Mouse (Mus musculus): ENCODE data around the gene 4930513O06Rik. TPM values are rescaled to one million over a fixed set of nuclear protein-coding genes. Genes with fewer than 3 reads are reported as not detected.
A peak's percentile ranks its signal among the peaks of the same experiment; 100 is the strongest.

The 4930513O06Rik gene
- total and polyA plus RNA-seq, 3 experiments, result not detected

DNA sequence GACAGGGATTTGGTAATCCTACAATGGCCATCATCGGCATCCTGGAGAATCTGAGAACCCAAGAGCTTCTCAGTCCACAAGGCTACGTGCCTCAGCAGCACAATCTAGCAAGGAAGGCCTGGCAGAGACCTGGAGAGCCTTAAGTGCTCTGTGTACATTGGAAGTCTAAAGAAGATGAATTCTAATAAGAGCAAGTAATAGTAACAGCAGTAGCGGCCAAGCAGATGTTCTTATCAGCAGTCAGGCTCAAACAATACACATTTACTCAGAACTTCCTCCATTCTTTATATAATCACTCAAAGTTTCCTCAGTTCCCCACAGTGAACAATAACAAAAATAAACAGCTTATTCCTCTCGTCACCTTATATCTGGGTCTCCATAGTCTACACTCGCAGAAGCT is 22.0 kb upstream of the 4930513O06Rik start:
- WGBS, result 46% methylated on average over 5 of the region's 5 CpGs
- no peak for TF ChIP-seq EP300 (IDR thresholded peaks at IDR 0.05; ENCODE audit: insufficient read depth, low read depth, low read length)
- TF ChIP-seq CTCF (IDR thresholded peaks at IDR 0.05), result no peak
- TF ChIP-seq POLR2A (IDR thresholded peaks at IDR 0.05; ENCODE audit: insufficient read depth, low read depth, low read length), result no peak
- Histone ChIP-seq H3K27me3 (ENCODE audit: control insufficient read depth, insufficient read depth, low read length) (no peaks in the 10 kb centered on the region), H3K36me3 (ENCODE audit: control insufficient read depth, insufficient read depth, low read length) (no peaks in the 10 kb centered on the region), H3K27ac (no peak overlapping the region), H3K9ac (ENCODE audit: low read depth, low read length) (no peak overlapping the region), H3K4me3 (no peak overlapping the region), H3K4me1 (ENCODE audit: control insufficient read depth, insufficient read depth, low read length) (no peaks in the 10 kb centered on the region), H3K79me2 (replicated peaks; ENCODE audit: control insufficient read depth, insufficient read depth, low read length) (no peaks in the 10 kb centered on the region)
- intact Hi-C loops (cut with DNase I), result no loop called here
- no peak for DNase-seq

DNA sequence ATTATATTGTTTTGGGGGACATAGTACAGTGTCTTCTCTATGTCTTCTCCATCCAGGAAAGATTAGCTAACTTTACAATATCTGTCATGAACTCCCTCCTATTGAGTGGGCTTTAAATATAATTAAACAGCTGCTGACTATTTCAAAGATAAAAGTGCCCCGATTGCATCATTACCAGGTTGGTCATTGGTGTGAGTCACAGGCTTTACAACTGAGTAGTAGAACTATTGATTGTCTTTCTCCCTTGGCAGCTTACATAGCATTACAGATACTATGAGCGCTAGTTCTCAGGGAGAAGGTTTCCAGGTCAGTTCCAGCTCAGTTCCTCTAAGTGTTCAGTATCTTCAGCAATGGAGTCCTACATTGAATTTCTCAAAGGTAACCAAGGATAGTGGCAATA is 7.5 kb upstream of the 4930513O06Rik start:
- intact Hi-C loops (cut with DNase I), result no loop called here
- no peak overlapping the region for H3K4me3 ChIP-seq
- H3K79me2 ChIP-seq (replicated peaks; ENCODE audit: control insufficient read depth, insufficient read depth, low read length), result no peaks in the 10 kb centered on the region
- TF ChIP-seq CTCF (IDR thresholded peaks at IDR 0.05) (no peak), EP300 (IDR thresholded peaks at IDR 0.05; ENCODE audit: insufficient read depth, low read depth, low read length) (no peak)
- no peaks in the 10 kb centered on the region for H3K27me3 ChIP-seq (ENCODE audit: control insufficient read depth, insufficient read depth, low read length)
- H3K4me1 ChIP-seq (ENCODE audit: control insufficient read depth, insufficient read depth, low read length), result no peaks in the 10 kb centered on the region
- DNase-seq, result no peak
- H3K36me3 ChIP-seq (ENCODE audit: control insufficient read depth, insufficient read depth, low read length), result no peaks in the 10 kb centered on the region
- H3K9ac ChIP-seq (ENCODE audit: low read depth, low read length), result no peak overlapping the region
- no peak overlapping the region for H3K27ac ChIP-seq
- WGBS, result 76% methylated on average over 2 of the region's 2 CpGs

DNA sequence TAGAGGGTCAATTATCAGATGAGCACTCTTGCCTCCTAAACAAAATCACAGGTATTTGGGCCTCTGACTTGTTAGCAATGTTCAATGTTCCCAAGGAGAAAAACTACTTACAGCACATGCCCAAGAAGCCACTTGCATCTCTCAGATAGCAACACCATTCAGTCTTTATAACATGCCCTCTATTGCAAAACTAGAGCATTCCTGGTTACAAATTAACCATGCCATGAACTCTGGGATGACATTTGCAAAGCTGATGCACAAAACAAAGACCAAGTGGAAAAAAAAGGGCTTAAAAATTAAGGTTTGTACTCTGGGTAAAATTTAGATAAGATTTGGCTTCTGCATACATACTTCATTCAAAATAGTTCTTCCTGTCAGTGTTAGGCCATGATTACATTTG is 966 bp upstream of the 4930513O06Rik start, which contains the start of gene Serpina7:
Gene Serpina7 (minus strand): TSS at position 160 of the 400 bp plus-strand sequence.
- H3K36me3 ChIP-seq (ENCODE audit: control insufficient read depth, insufficient read depth, low read length), result no peaks in the 10 kb centered on the region
- intact Hi-C loops (cut with DNase I), result no loop called here
- H3K27ac ChIP-seq, result no peak within 1 kb of the TSS
- no peak for DNase-seq
- H3K4me3 ChIP-seq, result no peak within 1 kb of the TSS
- H3K9ac ChIP-seq (ENCODE audit: low read depth, low read length), result no peak within 1 kb of the TSS
- H3K27me3 ChIP-seq (ENCODE audit: control insufficient read depth, insufficient read depth, low read length), result no peaks in the 10 kb centered on the region
- no peaks in the 10 kb centered on the region for H3K4me1 ChIP-seq (ENCODE audit: control insufficient read depth, insufficient read depth, low read length)
- H3K79me2 ChIP-seq (replicated peaks; ENCODE audit: control insufficient read depth, insufficient read depth, low read length), result no peaks in the 10 kb centered on the region
- no peak for TF ChIP-seq EP300 (IDR thresholded peaks at IDR 0.05; ENCODE audit: insufficient read depth, low read depth, low read length)
- TF ChIP-seq CTCF (IDR thresholded peaks at IDR 0.05), result no peak
- no peak for TF ChIP-seq POLR2A (IDR thresholded peaks at IDR 0.05; ENCODE audit: insufficient read depth, low read depth, low read length)

DNA sequence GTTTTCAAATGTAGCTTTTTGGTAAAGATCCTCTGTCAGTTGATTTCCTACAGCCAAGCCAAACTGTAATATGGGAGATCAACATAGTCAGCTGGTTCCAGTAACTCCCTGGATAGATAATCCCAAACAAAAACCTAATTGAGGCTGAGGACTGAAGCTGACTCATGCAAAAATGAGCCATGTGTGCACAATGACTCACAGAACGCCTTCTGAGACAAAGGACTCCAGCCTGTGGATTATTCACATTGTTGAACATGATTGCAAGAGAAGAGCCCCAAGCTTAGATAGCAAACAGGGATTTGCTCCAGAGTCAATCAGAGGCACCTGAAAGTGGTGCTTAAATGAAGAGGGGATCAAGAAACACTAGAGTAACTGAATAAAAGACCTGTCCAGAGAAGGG is 11.2 kb downstream of the 4930513O06Rik start:
- no peak overlapping the region for H3K27ac ChIP-seq
- TF ChIP-seq CTCF (IDR thresholded peaks at IDR 0.05), result no peak
- no peak for TF ChIP-seq POLR2A (IDR thresholded peaks at IDR 0.05; ENCODE audit: insufficient read depth, low read depth, low read length)
- no peak overlapping the region for H3K9ac ChIP-seq (ENCODE audit: low read depth, low read length)
- no peaks in the 10 kb centered on the region for H3K36me3 ChIP-seq (ENCODE audit: control insufficient read depth, insufficient read depth, low read length)
- no peaks in the 10 kb centered on the region for H3K4me1 ChIP-seq (ENCODE audit: control insufficient read depth, insufficient read depth, low read length)
- H3K27me3 ChIP-seq (ENCODE audit: control insufficient read depth, insufficient read depth, low read length), result no peaks in the 10 kb centered on the region
- no peak for DNase-seq
- no peak overlapping the region for H3K4me3 ChIP-seq
- no peaks in the 10 kb centered on the region for H3K79me2 ChIP-seq (replicated peaks; ENCODE audit: control insufficient read depth, insufficient read depth, low read length)
- WGBS, result 64% methylated on average over 1 of the region's 1 CpGs
- intact Hi-C loops (cut with DNase I), result no loop called here

DNA sequence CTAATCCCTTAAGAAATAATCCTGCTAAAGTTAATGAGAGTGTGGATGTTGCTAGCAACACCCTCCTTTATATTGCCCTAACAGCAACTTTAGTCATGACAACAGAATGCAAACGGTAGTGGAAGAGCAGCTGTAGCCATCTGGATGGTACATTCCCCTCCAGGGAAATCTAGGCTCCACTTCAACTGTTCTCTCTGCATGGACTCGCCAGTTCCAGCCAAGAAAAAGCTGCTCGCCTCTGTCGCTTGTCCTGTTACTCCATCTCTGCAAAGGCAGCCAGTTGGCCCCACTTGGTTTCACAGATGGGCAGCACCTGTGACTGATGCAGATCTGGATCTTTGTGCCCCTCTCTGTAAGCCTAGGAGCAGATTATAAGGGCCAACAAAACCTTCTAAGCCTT is 48.0 kb downstream of the 4930513O06Rik start:
- Histone ChIP-seq H3K36me3 (ENCODE audit: control insufficient read depth, insufficient read depth, low read length) (no peaks in the 10 kb centered on the region), H3K79me2 (replicated peaks; ENCODE audit: control insufficient read depth, insufficient read depth, low read length) (no peaks in the 10 kb centered on the region)
- DNase-seq, result peak; percentile 21 to 24

More for the DNA sequence above, 48.0 kb downstream of the 4930513O06Rik start:
- Histone ChIP-seq H3K27ac (no peak overlapping the region), H3K9ac (ENCODE audit: low read depth, low read length) (no peak overlapping the region), H3K27me3 (ENCODE audit: control insufficient read depth, insufficient read depth, low read length) (no peaks in the 10 kb centered on the region), H3K4me3 (no peak overlapping the region), H3K4me1 (ENCODE audit: control insufficient read depth, insufficient read depth, low read length) (no peaks in the 10 kb centered on the region)
- intact Hi-C loops (cut with DNase I), result no loop called here
- no peak for TF ChIP-seq EP300 (IDR thresholded peaks at IDR 0.05; ENCODE audit: insufficient read depth, low read depth, low read length)
- no peak for TF ChIP-seq POLR2A (IDR thresholded peaks at IDR 0.05; ENCODE audit: insufficient read depth, low read depth, low read length)
- no peak for TF ChIP-seq CTCF (IDR thresholded peaks at IDR 0.05)
- WGBS, result 48% methylated on average over 4 of the region's 4 CpGs

Other genes starting within 250 kb of the 4930513O06Rik start
- 1 to 10 TPM in 1 of 2 experiments, under 1 TPM in 1; 0.39 to 1.4 TPM for gene Nrk, start 171.8 kb upstream of the 4930513O06Rik start, total RNA-seq (2021)
- gene Nrk, start 171.8 kb upstream of the 4930513O06Rik start, polyA plus RNA-seq (2012; rRNA removed), result 0.10 and 0.23 TPM in 2 replicates
- not detected for gene Serpina7, start 1.0 kb upstream of the 4930513O06Rik start, total RNA-seq (2021)
- gene Serpina7, start 1.0 kb upstream of the 4930513O06Rik start, polyA plus RNA-seq (2012; rRNA removed), result not detected in 2 replicates
- gene 4933428M09Rik, start 93.0 kb downstream of the 4930513O06Rik start, total RNA-seq (2021), result not detected
- not detected in 2 replicates for gene 4933428M09Rik, start 93.0 kb downstream of the 4930513O06Rik start, polyA plus RNA-seq (2012; rRNA removed)
- gene Mum1l1, start 123.8 kb downstream of the 4930513O06Rik start, total RNA-seq (2021), result 1 to 10 TPM; 2.2 to 2.9 TPM
- 0.86 and 1.5 TPM in 2 replicates for gene Mum1l1, start 123.8 kb downstream of the 4930513O06Rik start, polyA plus RNA-seq (2012; rRNA removed)
- gene Trap1a, start 247.4 kb downstream of the 4930513O06Rik start, total RNA-seq (2021), result not detected
- not detected in 2 replicates for gene Trap1a, start 247.4 kb downstream of the 4930513O06Rik start, polyA plus RNA-seq (2012; rRNA removed)

All from heart, adult 2 months (tissue).